Mouse (Mus musculus) urinary bladder, postnatal 4 days (tissue): ENCODE measurements around the gene Ppp1r10.
"Not testable (repeated sequence)": the region's sequence is repeated elsewhere in the genome, so short reads cannot be mapped to it uniquely, and the experiment has no call there.

ENCODE experiments used
- DNase-seq, 2 experiments: peaks; one replicate each; pipeline ENCODE4 v3.0.0; 2021 to 2022; ENCODE audit warnings: low spot score in 2 of 2

The Ppp1r10 gene

DNA sequence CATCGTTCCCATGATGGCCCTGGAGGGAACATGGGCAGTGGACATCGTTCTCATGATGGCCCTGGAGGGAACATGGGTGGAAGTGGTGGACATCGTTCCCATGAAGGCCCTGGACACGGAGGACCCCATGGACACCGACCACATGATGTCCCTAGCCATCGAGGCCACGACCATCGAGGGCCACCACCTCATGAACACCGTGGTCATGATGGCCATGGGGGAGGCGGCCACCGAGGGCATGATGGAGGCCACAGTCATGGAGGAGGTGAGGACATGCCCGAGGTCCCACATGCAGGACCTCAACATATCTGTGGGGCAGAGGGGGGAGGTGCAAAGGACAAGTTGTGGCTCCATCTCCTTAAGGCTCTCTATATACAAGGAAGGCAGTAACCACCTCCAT is 14.4 kb downstream of the Ppp1r10 start:
- no peak for DNase-seq

GRCm38 (mm10) chr17:35932608-35933007 is 16.4 kb downstream of the Ppp1r10 start:
- DNase-seq: no peak

GRCm38 (mm10) chr17:35935763-35936162 is 19.5 kb downstream of the Ppp1r10 start:
- DNase-seq: not testable (repeated sequence)

DNA sequence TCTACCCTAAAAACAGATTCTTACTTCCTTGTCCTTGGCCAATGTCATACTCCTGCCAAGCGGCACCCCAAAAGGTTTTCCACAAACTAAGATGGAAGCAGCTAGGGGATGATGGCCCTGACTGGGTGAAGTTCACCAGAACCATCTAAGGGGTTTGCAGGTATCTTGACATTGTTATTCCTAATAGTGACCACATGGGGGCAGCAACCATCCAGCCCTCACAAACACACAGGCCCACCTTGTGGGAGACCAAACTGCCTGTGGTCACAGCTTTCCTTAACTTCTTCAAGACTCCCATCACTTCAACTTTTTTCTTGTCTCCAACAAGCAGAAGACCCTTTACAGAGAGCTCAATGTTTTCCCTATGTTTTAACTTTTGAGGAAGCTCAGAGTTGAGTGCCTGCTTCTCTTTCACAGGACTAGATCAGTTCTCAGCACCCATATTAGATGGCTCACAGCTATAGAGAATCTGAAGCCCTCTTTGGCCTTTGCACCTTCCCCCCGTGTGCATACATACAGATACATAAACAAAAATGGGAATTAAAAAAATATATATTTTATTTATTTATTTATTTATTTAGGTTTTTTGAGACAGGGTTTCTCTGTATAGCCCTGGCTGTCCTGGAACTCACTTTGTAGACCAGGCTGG is 21.6 kb downstream of the Ppp1r10 start:
- DNase-seq: no peak

DNA sequence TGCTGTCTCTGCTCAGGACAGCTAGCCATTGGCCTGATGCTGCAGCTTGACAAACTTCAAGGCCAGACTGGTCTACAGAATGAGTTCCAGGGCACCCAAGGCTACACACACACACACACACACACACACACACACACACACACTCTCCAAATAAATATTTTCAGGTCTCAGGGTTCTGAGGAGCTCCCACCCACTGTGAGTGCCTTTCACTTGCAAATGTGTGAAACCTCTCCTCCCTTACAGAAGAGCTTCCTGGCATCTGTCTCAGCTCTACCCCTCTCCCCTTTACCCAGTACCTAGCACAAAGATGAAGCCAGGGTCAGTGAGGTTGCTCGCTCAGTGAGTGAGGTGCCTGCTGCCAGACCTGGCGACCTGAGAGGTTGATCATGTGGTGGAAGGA is 22.9 kb downstream of the Ppp1r10 start:
- DNase-seq: no peak

DNA sequence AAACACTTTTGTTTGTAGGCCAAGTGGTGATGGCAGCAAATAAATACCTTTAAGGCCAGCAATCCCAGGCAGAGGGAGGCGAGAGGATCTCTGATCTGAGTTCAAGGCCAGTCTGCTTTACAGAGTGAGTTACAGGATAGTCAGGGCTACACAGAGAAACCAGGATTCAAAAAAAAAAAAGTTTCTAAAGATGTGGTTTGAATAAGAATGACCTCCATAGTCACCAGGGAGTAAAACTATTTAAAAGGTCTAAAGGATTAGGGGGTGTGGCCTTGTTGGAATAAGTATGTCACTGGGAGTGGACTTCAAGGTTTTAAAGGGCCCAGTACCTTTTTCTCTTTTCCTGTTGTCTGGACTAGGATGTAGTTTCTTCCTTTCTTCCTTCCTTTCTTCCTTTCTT is 23.7 kb downstream of the Ppp1r10 start:
- no peak for DNase-seq

DNA sequence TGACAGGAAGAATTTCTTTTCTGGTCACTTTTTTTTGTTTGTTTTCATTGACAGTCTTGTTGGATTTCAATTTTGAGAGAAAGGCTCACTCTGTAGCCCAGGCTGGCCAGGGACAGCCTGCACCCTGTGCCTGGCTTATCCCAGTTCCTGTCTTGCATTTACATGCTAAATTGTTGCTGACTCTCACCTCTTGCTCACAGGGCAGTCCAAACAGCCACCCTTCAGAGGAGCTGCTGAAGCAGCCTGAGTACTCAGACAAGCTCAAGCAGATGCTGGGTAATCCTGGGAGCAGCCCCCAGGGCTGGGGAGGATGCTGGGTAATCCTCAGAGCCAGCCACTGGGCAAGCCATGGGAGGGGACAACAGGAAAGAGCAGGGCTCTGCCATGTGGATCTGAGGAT is 34.7 kb downstream of the Ppp1r10 start:
- not testable (repeated sequence) for DNase-seq

DNA sequence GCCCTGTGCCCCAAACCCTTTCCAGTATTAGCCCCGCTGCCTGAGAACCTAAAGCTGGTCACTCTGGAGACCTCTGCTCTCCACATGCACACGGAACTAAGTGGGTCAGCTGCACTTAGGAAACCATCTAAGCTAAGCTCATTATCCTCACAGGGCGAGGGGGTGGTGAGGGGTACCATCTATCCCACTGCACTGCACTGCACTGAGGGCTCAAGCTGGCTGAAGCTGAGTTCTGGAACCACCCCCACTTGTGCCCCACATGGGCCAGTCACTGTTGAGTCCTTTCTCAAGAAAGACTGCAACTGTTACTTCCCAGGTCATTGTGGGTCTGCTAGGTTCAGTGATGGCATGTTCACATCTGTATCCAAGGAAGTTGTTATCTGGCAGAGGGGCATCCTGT is 36.3 kb downstream of the Ppp1r10 start:
- DNase-seq: not testable (repeated sequence)

DNA sequence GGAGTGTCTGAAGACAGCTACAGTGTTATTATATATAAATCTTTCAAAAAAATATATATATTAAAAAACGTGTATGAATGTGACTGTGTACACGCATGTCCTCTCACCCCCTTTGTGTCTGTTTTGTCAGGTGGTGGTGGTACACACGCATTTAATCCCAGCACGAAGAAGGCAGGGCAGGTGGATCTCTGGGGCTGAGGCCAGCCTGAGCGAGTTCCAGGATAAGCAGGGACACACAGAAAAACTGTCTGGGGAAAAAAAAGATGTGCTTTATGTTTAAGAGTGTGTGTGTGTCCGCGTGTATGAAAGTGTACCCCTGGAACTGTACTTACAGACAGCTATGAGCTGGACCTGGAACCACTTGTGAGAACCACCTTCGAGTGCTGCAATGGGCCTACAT is 38.4 kb downstream of the Ppp1r10 start:
- DNase-seq: no peak

DNA sequence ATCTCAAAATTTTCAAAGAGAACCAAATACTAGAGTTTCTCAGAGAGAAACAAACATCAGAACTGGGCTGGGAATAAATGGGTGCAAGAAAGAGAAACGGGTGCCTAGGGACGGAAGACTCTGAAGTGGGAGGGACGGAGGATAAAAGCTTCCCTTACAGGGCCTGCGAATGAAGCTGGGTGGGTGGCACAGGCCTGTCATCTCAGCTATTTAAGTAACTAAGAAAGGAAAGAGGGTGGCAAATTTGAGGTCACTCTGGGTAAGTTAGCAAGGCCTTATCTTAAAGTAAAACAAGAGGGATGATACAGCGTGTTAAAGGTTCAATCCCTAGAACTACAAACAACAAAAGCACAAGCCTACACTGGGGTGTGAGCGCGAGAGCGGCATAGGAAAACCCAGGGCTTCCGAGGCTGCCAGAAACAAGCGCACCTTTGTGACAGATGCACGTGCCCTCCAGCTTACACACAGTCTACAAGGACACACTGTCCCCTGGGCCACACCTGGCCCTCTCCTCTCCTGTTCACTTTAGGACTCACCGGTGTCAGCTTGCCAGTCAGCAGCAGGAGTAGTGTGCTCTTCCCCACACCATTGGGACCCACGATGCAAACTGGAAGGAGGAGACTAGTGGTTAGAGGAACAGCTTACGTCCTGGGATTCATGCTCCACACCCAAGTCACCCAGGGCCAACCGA is 42.4 kb downstream of the Ppp1r10 start:
- DNase-seq: no peak

DNA sequence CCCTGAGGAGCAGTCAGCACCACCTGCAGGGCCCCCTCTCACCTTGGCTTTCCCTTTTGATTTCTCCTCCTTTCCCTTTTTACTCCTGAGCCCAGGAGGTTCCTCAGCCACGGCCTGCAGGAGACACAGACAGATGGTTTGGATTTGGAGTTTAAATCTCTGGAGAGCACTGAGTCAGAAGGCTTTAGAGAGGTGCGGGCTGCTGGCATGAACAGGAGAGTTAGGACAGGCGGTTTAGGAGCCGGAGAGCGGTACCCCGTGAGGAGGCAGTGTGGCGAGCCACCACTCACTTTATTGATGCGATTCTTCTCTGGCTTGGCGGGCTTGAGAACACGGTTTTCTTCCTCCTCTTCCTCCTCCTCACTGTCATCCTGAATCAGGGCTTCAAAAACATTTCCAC is 47.0 kb downstream of the Ppp1r10 start:
- no peak for DNase-seq

DNA sequence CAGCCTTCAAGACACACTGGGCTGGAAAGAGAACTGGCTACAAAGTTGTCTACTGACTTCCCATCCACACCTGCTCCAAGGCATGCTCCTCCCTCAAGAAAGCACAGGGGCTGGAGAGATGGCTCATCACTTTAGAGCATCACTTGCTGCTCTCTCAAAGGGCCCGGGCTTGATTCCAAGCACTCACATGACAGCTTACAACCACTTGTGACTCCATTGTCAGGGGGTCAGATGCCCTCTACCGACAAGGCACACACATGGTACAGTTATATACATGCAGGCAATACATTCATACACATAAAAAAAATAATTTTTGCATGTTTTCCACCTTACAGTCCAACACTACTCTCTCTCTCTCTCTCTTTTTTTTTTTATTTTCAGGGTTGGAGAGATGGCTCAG is 51.4 kb downstream of the Ppp1r10 start:
- DNase-seq: no peak

DNA sequence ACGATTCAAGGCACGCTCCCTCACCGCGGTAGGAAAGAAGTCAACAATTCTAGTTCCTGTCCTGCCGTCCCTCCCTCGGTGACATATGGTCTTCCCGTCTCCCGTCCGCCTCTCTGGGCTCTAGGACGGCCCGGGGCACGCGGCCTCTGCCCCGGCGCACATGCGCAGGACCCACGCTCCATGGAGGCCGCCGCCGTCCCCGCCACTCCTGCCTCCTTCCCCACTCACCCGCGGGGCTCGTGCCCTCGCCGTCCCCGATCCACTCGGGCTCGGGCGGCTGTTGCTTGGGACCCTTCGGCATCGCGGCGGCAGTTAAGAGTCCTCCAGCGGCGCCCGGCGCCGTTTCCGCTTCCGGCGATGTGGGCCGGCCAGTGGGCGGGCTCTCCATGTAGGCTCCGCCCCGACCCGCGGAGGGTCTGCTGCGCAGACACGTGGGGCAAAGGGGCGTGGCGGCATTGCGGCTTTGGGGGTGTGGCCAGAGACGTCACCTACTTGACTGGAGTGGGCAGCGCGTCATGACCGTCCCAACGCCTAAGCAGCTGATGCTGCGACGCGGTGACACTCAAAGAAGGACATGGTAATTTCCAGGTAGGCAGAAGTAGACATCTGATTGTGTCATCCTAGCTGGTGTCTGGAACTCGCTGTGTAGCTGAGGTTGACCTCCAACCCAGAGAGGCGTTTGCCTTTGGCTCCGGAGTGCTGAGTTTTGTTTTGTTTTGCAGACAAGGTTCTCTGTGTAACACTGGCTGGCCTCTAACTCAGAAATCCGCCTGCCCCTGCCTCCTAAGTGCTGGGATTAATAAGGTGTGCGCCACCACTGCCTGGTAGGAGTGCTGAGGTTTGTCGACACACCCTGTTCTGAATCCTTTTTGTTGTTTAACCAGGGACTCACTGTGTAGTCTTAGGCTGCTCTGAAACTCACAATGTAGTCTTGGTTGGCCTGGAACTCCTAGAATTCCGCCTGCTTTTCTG is 53.5 kb downstream of the Ppp1r10 start, which contains the start of gene Abcf1:
Abcf1 (minus strand) TSS at position 344 of the 972 bp plus-strand sequence.
- DNase-seq: peak; percentile 98 to 99

DNA sequence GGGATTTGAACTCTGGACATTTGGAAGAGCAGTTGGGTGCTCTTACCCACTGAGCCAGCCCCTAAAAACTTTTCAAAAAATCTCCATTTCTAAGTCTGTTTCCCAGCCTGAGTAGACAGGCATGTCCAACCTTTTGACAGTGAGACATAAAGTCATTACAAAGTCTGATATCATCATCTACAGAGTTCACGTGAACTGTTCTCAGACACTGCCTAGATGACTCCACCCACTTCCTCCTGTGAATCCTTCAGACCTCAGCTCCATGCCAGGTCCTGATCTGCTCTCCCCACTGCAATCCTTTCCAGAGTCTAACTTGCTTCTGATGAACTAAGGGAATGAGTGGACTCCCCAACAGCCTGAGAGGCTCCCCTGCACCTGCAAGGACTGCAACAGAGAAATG is 55.9 kb downstream of the Ppp1r10 start:
- DNase-seq: no peak

DNA sequence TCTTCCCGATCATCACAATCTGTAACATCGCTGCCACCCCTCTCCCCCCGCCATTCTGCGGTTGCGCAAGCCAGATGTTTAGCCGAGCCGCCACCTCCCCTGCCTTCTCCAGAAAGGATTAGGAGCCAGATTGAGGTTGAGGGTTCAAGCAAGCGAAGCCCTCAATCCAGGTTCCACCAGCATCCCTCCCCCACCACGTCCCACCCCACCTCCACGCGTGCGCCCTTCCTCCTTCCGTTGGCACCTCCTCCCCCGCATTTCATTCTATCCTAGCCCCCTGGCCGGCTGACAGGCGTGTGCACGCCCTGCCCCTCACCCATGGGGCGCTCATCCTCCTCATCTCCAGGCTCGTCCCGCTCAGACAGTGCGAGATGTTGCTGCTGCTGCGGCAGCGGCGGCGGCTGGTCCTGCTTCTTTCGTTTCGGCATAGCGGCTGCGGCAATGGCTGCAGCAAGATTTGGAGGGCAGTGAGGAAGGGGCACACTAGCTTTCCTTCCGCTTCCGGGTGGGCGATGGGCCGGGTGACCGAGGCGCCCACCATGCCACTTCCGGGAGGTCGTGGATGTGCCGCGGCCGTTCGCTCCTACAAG is 62.7 kb downstream of the Ppp1r10 start:
- no peak for DNase-seq

DNA sequence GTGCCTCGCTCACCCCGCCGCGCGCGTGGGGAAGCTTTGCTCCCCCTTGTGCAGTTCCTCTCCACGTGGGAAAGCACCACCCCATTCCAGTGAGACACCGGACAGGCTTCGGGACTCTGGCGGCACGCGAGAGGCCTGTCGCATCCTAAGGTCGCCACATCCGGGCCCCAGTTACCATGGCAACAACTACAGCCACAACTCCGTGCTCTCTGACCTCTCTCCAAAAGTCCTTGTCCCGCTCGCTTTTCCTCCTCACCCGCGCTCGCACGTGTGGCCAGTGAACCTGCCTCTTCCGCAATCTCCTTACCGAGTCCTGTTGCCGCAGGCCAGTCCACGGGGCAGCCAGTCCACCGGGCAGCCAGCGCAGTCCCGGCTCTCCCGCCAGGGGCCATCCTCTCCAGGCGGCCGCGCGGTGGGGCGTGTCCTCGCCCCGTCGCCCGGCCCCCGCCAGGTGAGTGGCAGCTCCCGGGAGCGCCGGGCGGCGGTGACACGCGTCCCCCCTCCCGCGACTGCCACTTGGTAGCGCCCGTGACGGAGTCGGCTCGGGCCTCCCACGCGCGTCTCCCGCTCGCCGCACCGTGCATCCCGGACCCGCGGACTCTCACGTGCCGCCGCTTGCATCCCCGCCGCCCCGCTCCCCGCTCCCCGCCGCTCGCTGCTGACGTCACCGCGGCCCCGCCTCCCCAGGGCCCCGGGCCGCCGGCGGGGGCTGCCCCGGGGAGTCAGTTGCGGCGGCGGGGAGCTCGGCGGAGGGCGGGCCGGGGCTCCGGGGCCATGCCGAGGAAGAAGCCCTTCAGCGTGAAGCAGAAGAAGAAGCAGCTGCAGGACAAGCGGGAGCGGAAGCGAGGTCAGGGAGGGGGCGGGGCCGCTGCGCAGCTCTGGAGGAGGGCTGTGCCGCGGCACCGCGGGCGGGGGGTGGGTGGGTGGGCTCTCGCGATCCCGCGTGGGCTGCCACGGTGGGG is 63.4 kb downstream of the Ppp1r10 start, which contains the start of the genes Gnl1 and Prr3:
Gnl1 (plus strand) TSS at position 451 of the 962 bp plus-strand sequence.
Prr3 (minus strand) TSS at position 836 of the 962 bp plus-strand sequence.
- peak; percentile 90 to 91 for DNase-seq

GRCm38 (mm10) chr17:35980363-35980754 is 64.1 kb downstream of the Ppp1r10 start:
- peak; percentile 52 to 67 for DNase-seq

DNA sequence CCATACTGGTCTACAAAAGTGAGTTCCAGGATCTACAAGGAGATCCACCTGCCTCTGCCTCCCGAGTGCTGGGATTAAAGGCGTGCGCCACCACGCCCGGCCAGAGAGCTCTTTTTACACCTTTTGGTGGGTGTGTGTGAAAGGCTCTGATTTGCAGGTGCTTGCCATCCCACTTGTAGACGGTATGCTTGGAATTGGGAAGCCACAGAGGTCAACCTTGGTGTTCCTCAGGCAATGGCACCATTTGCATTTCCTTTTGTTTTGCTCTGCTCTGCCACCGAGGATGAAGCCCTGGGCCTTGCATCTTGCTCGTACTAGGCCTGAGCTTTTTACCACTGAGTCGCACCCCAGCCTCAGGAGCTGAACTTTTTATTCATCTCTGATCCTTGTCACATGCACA is 65.5 kb downstream of the Ppp1r10 start:
- DNase-seq: no peak
